Mouse (Mus musculus): ENCODE results near the gene Hyls1. TPM values are rescaled to one million over a fixed set of nuclear protein-coding genes. Genes with fewer than 3 reads are reported as not detected.

Gene Hyls1
- polyA plus RNA-seq, 2 experiments = 10.8 to 15.8 TPM

DNA sequence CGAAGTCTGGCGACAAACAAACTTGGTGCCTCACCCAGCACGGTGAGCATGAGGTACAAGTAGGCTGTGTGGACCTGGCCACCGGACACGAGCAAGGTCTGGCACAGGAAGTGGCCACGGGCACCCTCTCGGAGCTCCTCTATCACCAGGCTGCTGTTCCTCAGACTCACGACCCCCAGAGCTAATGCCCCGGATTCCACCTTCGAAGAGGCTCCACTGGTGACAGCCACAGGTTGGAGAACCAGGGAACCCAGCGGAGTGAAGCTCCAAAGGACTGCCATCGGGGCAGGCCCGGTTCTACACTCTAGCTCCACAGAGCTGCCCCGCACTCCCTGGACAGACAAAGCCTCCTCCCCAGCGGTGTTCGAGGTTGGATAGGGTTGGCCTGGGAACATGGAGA lies 53.5 kb downstream of the Hyls1 start:
- TF ChIP-seq POLR2A (IDR thresholded peaks at IDR 0.05; ENCODE audit: borderline replicate concordance, extremely low read depth, insufficient read depth, insufficient read length) = no peak
- Histone ChIP-seq H3K27ac (replicated peaks; ENCODE audit: low read depth, low read length) (no peak overlapping the region), H3K4me1 (ENCODE audit: control insufficient read depth, insufficient read depth, low read length) (peaks cover 10% of the 10 kb centered on the region), H3K9ac (ENCODE audit: low read depth, low read length, severe bottlenecking) (no peak overlapping the region), H3K4me2 (replicated peaks; ENCODE audit: low read depth, low read length, severe bottlenecking) (no peak overlapping the region), H3K4me3 (replicated peaks; ENCODE audit: low read length) (no peak overlapping the region), H3K36me3 (ENCODE audit: control insufficient read depth, insufficient read depth, low read length) (no peaks in the 10 kb centered on the region), H3K9me3 (ENCODE audit: control insufficient read depth, low read length) (no peaks in the 10 kb centered on the region), H3K27me3 (ENCODE audit: control insufficient read depth, insufficient read depth, low read length) (no peaks in the 10 kb centered on the region)
- ATAC-seq (ENCODE audit: low FRiP score, low read depth) = no peak
- 91% methylated on average over 15 of the region's 16 CpGs for WGBS
- DNase-seq (ENCODE audit: low spot score) = no peak

DNA sequence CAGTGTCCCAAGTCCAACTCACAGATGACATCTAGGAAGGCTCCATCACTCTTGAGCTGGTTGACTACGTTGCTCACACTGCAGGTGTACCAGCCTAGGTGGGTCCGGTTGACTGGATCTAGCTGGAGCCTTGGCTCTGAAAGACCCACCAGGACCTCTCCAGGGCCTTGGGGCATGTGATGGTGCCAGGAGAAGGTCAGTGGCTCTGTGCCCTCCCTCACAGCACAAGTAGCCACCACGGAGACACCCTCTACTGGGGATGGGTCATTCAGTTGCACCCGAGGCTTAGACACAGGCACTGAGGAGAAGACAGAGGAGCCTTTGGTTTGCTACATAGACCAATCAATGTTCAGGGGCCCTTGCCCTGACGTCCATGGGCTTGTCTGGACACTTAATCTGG lies 54.0 kb downstream of the Hyls1 start:
- no peak overlapping the region for H3K4me2 ChIP-seq (replicated peaks; ENCODE audit: low read depth, low read length, severe bottlenecking)
- no peak overlapping the region for H3K27ac ChIP-seq (replicated peaks; ENCODE audit: low read depth, low read length)
- 86% methylated on average over 5 of the region's 5 CpGs for WGBS
- H3K36me3 ChIP-seq (ENCODE audit: control insufficient read depth, insufficient read depth, low read length) = no peaks in the 10 kb centered on the region
- H3K4me3 ChIP-seq (replicated peaks; ENCODE audit: low read length) = no peak overlapping the region
- no peaks in the 10 kb centered on the region for H3K9me3 ChIP-seq (ENCODE audit: control insufficient read depth, low read length)
- H3K4me1 ChIP-seq (ENCODE audit: control insufficient read depth, insufficient read depth, low read length) = peaks cover 6% of the 10 kb centered on the region
- H3K27me3 ChIP-seq (ENCODE audit: control insufficient read depth, insufficient read depth, low read length) = no peaks in the 10 kb centered on the region
- no peak for TF ChIP-seq POLR2A (IDR thresholded peaks at IDR 0.05; ENCODE audit: borderline replicate concordance, extremely low read depth, insufficient read depth, insufficient read length)
- DNase-seq (ENCODE audit: low spot score) = no peak
- no peak overlapping the region for H3K9ac ChIP-seq (ENCODE audit: low read depth, low read length, severe bottlenecking)
- ATAC-seq (ENCODE audit: low FRiP score, low read depth) = no peak

DNA sequence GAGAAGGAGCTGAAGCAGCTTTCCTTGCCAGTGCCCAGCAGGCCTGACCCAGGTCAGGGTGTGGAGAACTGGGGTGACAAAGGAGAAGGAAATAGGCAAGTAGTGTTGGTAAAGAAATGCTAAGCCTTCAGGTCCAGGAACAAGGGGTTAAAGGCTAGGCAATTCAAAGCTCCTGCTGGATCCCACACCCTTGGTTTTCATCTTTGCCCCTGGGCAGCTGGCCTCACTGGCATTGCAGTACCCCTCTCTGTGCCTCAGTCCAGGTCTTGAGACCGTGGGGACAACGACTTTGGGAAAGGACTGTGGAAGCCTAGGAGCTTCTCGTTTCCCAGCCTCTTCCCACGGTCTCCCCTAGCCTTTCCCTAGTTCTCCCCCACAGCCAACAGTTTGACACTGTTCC lies 56.3 kb downstream of the Hyls1 start:
- H3K27ac ChIP-seq (replicated peaks; ENCODE audit: low read depth, low read length) = no peak overlapping the region
- DNase-seq (ENCODE audit: low spot score) (no peak), ATAC-seq (ENCODE audit: low FRiP score, low read depth) (no peak)
- no peak overlapping the region for H3K9ac ChIP-seq (ENCODE audit: low read depth, low read length, severe bottlenecking)
- no peak overlapping the region for H3K4me2 ChIP-seq (replicated peaks; ENCODE audit: low read depth, low read length, severe bottlenecking)
- TF ChIP-seq POLR2A (IDR thresholded peaks at IDR 0.05; ENCODE audit: borderline replicate concordance, extremely low read depth, insufficient read depth, insufficient read length) = no peak
- peaks cover 3% of the 10 kb centered on the region; the same call in 1 of the 2 replicates for H3K4me1 ChIP-seq (ENCODE audit: control insufficient read depth, insufficient read depth, low read length)
- H3K27me3 ChIP-seq (ENCODE audit: control insufficient read depth, insufficient read depth, low read length) = no peaks in the 10 kb centered on the region
- no peak overlapping the region for H3K4me3 ChIP-seq (replicated peaks; ENCODE audit: low read length)
- no peaks in the 10 kb centered on the region for H3K9me3 ChIP-seq (ENCODE audit: control insufficient read depth, low read length)
- no peaks in the 10 kb centered on the region for H3K36me3 ChIP-seq (ENCODE audit: control insufficient read depth, insufficient read depth, low read length)
- 87% methylated on average over 4 of the region's 4 CpGs for WGBS

Other genes with a start within 250 kb of the Hyls1 start
- 83.7 and 98.3 TPM in 2 replicates for gene Cdon, start 149.3 kb downstream of the Hyls1 start, polyA plus RNA-seq (2012; rRNA removed)
- gene Cdon, start 149.3 kb downstream of the Hyls1 start, polyA plus RNA-seq (2014; fragmentation: Nextera tagmentation; extraction: Ambion mirVana) = 39.6 and 40.9 TPM in 2 replicates
- not detected in 2 replicates for gene Gm1113, start 52.1 kb downstream of the Hyls1 start, polyA plus RNA-seq (2012; rRNA removed)
- not detected in 2 replicates for gene Gm1113, start 52.1 kb downstream of the Hyls1 start, polyA plus RNA-seq (2014; fragmentation: Nextera tagmentation; extraction: Ambion mirVana)
- 1.9 and 2.3 TPM in 2 replicates for gene Ddx25, start 11.9 kb downstream of the Hyls1 start, polyA plus RNA-seq (2012; rRNA removed)
- 3.0 TPM in 2 replicates for gene Ddx25, start 11.9 kb downstream of the Hyls1 start, polyA plus RNA-seq (2014; fragmentation: Nextera tagmentation; extraction: Ambion mirVana)
- gene Pus3, start 11.8 kb downstream of the Hyls1 start, polyA plus RNA-seq (2012; rRNA removed) = 13.1 and 20.8 TPM in 2 replicates
- gene Pus3, start 11.8 kb downstream of the Hyls1 start, polyA plus RNA-seq (2014; fragmentation: Nextera tagmentation; extraction: Ambion mirVana) = 18.2 and 21.7 TPM in 2 replicates
- 0.53 and 0.97 TPM in 2 replicates for gene Pate2, start 114 bp downstream of the Hyls1 start, polyA plus RNA-seq (2012; rRNA removed)
- gene Pate2, start 114 bp downstream of the Hyls1 start, polyA plus RNA-seq (2014; fragmentation: Nextera tagmentation; extraction: Ambion mirVana) = 0.37 and 0.55 TPM in 2 replicates
- not detected in 2 replicates for gene Pate4, start 41.5 kb upstream of the Hyls1 start, polyA plus RNA-seq (2012; rRNA removed)
- gene Pate4, start 41.5 kb upstream of the Hyls1 start, polyA plus RNA-seq (2014; fragmentation: Nextera tagmentation; extraction: Ambion mirVana) = not detected in 2 replicates
- not detected in 2 replicates for gene Pate3, start 77.8 kb upstream of the Hyls1 start, polyA plus RNA-seq (2012; rRNA removed)
- not detected in 2 replicates for gene Pate3, start 77.8 kb upstream of the Hyls1 start, polyA plus RNA-seq (2014; fragmentation: Nextera tagmentation; extraction: Ambion mirVana)
- gene Pate1, start 117.0 kb upstream of the Hyls1 start, polyA plus RNA-seq (2012; rRNA removed) = not detected in 2 replicates
- not detected in 2 replicates for gene Pate1, start 117.0 kb upstream of the Hyls1 start, polyA plus RNA-seq (2014; fragmentation: Nextera tagmentation; extraction: Ambion mirVana)
- not detected in 2 replicates for gene Gm17677, start 170.7 kb upstream of the Hyls1 start, polyA plus RNA-seq (2012; rRNA removed)
- not detected in 2 replicates for gene Gm17677, start 170.7 kb upstream of the Hyls1 start, polyA plus RNA-seq (2014; fragmentation: Nextera tagmentation; extraction: Ambion mirVana)
- gene Gm17727, start 207.7 kb upstream of the Hyls1 start, polyA plus RNA-seq (2012; rRNA removed) = not detected in 2 replicates
- gene Gm17727, start 207.7 kb upstream of the Hyls1 start, polyA plus RNA-seq (2014; fragmentation: Nextera tagmentation; extraction: Ambion mirVana) = not detected in 2 replicates
- not detected in 2 replicates for gene Gm27235, start 219.7 kb upstream of the Hyls1 start, polyA plus RNA-seq (2012; rRNA removed)
- not detected in 2 replicates for gene Gm27235, start 219.7 kb upstream of the Hyls1 start, polyA plus RNA-seq (2014; fragmentation: Nextera tagmentation; extraction: Ambion mirVana)
- gene D730048I06Rik, start 219.7 kb upstream of the Hyls1 start, polyA plus RNA-seq (2012; rRNA removed) = not detected in 2 replicates
- not detected in 2 replicates for gene D730048I06Rik, start 219.7 kb upstream of the Hyls1 start, polyA plus RNA-seq (2014; fragmentation: Nextera tagmentation; extraction: Ambion mirVana)